Mouse (Mus musculus): ENCODE measurements at regions not wholly inside any gene's neighbourhood (a gene's known extent, or its start where the extent isn't known, plus 50 kb on each side); places are given as distances from the start of the nearest gene placed in this dataset.
A peak's percentile ranks its signal among the peaks of the same experiment; 100 is the strongest.

DNA sequence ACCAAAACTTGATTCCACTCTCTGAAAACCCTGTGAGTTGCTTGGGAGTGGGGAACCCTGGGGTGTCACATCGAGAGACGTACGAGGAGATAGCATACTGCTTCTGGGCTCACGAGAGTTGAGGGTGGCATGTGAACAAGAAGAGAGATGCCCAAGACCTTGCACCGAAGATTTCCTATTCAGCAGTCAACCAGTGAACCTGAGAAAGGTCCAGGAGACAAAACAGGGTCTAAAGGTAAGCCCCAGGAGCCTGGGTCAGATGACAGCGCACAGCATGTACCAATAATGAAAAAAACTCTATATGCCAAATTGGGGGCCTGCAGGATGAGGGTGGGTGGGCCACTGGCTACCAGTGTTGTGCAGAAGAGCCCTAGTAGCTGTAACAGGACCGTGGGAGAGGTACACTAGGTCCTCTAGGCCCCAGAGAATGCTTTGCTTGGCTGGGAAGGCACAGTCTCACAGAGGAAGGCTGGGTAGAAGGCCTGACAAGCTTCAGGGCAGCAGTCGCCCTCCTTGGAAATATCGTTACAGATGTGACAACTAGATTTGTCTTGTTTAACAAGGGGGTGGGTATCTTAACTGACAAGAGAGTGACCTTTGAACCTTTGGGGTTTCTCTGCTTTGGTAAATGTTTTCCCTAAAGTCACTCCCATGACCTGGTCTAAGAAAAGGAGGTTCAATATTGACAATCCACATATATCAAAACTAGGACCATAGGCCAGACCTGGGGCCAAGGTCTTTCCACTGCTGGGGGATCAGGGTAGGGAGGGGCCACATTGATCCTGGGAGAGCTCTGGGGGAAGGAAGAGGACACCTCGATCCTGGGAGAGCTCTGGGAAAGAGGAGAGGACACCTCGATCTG lies 93.1 kb downstream of the Zfp706 start:
- DNase-seq: peak; percentile 56 to 63

DNA sequence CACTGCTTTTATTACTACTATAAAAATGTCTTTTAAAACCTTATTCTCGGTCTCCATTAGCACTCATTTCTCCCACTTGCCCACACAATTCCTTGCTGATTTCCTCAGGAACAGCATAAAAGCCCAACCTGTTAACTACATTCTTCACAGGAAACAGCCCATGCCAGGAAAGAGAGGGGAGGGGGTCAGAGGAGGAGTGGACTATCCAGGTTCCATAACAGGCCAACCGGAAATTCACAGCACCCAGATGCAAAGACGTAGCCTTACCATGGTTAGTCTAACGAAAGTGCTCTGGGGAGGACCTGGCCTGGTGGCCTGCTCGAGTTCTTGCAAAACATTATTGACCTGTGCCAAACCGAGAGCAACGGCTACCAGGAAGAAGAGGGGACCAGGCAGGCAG lies 94.3 kb downstream of the Zfp706 start:
- DNase-seq: no peak

DNA sequence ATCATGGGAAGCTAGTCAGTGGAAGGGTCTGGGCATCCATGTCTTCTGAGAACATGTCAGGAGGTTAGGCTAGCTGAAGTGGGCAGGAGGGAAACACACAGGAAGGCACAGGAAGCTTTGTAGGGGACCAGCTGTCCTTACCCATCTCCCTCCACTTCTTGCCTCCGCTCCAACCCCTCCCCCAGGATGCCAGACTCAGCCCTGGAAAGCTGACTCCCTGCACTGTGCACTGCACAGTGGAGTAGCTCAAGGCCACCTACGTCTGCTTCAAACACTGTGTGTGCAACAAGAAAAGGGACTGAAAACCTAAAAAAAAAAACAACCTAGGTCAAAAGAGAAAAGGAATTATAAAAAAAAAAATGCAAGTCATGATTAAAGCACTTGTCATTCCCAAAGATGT lies 97.3 kb downstream of the Zfp706 start:
- DNase-seq: no peak

DNA sequence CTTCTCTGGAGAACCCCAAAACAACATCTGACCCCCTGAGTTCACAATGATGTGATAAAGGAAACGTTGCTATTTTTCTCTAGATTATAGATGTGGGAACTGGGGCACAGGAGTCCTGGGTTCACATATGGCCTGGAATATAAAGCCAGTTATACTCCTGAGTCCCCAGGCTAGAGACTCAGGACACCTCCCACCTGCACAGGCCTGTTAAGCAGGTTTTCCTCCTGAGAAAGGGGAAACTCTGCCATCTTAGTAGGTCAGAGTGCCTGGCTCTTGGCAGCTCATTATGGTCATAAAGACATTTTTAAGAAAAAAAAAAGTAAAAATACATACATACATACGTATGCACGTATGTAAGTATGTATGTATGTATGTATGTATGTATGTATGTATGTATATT lies 98.1 kb downstream of the Zfp706 start:
- DNase-seq: no peak

DNA sequence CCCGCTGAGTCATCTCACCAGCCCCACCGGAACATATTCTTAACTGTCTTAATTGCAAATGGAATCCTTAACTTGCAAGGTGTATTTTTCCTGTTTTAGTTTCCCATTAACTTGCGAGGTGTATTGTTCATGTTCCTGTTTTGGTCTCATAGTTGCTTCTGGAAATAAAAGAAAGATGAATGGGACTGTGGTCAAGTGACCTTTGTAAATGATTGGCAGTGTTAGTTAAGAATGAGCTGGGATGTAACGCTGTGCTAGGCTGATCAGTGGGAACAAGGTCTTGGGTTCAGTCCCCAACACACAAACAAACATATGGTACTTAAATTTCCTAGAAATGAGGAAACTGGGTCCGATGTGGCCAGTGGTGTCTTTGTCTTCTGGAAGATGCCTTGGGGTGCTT lies 100.8 kb downstream of the Zfp706 start:
- DNase-seq: peak; percentile 40 to 79

DNA sequence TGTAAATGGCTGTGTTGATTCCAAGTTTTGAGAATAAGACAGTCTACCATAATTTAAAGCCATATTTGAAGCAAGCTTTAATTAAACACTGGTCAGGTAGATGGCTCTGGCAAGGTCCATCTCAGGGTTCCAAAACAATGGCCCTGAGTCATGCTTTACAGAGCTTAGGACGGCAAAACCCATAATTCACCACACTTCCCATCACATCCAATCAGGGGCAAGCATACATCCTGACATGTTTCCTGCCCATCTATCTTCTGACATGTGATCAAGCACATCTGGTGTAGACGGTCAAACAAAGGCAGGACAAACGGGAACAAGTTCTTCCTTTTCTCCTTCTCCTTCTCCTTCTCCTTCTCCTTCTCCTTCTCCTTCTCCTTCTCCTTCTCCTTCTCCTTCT lies 101.5 kb downstream of the Zfp706 start:
- no peak for DNase-seq

DNA sequence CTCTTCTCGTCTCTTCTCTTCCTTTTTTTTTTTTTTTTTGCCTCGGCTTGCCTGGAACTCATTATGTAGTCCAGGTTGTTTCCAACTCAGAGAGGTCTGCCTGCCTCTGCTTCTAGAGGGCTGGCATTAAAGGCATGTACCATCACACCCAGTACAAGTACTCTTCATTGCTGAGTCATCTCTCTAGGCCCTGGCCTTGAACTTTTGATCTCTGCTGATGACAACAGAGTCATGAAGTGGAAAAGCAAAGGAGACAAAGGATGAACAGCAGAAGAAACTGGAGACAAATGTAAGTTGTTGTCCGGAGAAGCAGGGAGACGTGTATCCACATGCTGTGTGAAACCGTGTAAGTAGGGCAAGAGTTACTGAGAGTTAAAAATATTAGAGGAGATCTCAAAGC lies 103.7 kb downstream of the Zfp706 start:
- peak in 1 of 2 experiments; percentile 15 for DNase-seq

DNA sequence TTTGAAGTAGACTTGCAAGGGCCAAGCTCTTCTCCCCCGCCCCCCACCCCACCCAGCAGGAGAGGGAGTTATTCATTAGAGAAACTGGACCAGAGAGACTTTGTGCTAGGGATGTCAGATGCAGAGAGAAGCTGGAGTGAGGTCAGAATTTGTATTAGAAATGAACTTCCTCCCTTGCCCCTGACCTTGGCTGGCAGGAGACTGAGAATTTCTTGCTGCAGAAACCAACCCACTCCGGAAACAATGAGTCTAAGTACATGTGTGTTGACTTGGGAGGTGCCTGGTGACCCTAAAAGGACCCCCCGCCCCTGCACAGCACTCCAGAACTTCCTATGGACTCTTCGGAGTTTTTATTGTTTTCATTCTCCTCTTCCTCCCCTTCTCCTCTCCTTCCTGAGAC lies 104.3 kb downstream of the Zfp706 start:
- DNase-seq: peak; percentile 67 to 77

DNA sequence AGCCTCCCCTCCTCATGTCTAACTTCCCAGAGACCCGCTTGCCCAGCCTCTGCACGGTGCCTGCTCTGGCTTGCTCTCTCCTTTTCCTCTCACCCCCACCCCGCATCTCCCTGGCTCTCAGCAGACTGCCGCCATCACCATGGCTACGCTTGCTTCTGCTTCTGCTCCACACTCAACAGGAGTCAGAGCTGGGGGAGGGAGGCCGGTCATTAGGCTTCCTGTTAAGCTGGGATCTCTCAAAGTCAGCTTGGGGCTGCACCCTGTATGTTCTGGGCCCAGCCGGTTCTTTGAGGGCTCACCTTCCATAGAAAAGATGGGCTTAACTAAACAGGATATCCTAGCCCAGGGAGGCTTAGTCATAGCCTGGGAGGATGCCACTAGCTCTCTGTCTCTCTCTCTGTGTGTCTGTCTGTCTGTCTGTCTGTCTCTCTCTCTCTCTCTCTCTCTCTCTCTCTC lies 105.7 kb downstream of the Zfp706 start:
- peak in 1 of 2 experiments; percentile 33 for DNase-seq

DNA sequence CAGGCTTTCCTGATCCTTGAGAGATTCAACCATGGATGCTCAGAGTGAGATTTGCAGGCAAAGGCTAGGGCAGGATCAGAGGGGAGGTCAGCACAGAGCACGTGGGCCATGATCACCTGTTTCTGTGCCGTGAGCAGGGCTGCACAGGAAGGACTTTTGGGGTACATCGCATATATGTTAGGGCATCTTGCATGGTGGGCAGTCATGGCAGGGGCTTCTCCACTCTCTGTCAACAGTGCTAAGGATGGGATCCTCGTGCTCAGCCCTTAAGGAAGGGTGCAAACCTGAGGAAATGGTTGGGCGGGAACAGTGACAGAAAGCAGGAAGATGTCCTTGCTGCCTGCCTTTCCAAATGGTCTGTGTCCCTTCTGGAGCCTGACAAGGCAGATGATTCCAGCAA lies 106.2 kb downstream of the Zfp706 start:
- no peak for DNase-seq

DNA sequence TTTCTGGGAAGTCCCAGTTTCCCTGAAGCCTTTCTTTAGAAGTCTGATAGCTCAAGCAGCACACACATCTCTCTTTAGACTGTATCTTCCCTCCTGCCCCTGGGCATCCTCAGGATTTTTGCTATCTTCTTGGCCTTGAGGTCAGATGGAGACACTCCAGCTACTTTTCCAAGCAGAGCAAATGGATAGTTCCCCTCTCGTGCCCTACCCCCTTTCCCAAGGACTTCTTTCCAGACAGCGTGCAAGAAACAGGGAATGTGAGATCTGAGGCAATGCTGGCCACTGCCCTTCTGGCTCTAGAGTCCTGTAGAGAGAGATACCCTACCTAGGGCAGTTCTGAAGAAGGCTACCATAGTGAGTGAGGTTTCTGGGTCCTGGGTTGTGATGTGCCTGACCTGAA lies 106.6 kb downstream of the Zfp706 start:
- no peak for DNase-seq

DNA sequence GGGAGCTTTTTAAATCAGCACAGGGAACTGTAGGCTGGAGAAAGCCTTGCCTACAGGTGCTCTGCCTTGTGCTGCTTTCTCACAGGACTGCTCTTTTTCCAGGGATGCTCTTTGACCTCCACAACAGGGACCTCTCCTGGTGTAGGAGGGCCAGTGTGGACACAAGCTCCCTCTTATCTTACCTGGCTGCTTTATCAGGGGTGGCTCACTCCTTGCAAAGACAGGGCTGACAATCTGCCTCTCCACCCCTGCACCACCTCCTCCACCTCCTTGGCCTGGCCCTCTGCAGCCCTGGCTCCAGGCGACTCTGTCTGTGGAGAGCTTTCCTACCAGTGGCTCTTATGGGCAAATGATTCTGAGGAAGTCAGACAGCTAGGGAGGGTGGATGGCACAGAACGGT lies 107.7 kb downstream of the Zfp706 start:
- no peak for DNase-seq

DNA sequence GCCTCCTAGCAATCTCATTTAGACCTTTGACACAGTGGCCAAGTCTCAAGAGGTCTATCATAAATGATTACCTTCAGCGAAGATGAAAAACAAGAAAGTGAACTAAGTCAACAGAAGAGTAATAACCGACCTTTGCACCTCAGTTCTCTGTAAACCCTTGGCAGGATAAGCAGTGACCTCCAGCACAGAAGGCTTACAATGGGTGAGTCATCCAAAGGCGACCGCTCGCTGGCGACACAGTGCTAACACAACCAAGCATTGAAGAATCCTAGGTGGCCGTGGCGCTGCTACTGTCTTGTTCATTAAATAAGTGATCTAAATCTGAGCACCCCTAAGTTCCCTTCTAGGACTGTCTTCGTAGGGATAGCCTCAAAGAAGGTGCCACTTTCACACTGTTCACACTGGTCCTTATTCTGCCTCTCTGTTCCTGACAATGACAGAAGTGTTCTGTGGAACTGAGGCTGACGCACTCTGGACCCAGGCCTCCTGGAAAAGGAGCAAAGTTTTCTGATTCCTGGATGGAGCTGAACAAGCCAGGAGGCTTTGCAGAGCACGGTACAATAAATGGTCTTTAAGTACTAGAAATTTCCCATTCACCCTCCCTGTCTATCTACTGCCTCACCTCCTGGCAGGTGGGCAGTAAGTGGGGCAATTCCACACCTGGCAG lies 108.6 kb downstream of the Zfp706 start:
- peak; percentile 73 to 87 for DNase-seq

DNA sequence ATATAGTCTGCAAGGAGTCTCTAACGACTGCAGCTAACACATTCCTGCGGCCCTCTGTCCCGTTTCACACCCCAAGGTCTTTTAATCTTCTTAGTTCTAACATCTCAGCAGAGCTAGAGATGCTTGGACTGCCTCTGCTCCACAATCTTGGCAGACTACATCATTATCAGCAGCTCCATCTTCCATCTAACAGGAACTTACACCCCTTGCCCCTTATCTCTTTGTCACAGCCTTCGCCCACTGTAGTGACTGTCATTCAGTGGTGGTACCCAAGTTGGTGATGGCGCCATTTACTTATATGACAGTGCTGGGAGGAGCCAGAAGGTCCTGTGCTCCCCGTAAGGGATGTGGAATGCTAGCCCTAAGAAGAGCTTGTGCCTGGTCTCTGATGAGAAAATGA lies 109.2 kb downstream of the Zfp706 start:
- no peak for DNase-seq

DNA sequence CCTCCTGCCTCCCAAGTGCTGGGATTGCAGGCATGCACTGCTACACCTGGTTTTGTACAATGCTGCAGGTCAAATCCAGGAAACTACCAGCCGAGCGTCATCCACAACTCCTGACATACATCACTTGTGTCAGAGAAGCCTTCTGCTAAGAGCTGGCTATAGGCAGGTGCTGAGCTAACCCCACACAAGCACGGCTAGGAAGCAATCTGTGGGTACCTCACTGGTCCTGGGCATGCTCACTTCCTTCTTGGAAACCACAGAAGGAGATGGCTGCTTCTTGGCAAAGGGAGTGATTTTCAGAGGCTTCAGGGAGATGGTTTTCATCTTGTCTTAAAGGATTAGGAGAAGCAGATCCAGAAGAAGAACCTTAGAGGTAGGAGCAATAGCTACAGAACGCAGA lies 111.3 kb downstream of the Zfp706 start:
- no peak for DNase-seq

DNA sequence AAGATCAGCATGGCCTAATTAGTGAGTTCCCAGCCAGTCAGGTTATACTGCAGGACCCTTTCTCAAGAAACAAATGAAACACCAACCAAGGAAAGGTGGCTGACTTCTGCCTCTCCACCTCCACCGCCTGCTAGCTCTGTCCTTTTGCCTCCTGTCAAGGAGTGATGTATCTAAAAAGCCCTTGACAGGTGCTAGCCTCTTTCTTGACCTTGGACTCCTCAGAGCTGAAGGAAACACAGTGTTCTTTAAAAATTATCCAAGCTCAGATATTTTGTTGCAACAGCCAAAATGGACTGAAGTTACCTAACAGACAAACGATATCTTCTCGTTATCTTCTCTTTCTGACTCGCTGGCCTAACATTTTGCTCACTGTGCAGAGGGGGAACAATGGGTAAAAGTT lies 112.5 kb downstream of the Zfp706 start:
- DNase-seq: no peak

DNA sequence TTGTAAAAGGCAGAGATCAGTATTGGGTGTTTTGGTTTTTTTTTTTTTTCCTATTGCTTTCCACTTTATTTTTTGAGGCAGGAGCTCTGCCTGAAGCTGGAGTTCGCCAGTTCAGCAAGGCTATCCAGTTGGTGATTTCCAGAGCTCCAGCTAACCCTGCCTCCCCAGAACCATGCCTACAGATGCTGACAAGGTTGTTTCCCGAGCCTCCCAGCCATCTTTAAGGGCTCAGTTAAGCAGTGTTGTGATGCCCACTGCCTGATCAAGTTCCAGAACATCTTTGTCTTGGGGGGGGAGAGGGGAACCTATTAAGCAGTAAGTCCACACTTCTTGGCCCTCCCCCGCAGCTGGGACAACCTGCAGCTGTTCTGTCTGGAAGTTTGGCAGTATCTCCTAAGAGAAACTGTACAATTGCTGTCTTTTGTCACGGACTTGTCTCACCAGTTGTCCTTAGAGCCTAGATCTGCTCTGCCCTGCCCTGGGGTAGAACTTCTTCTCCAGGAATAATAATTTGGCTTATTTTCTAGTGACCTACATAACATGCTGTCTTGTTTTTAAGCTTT lies 114.1 kb downstream of the Zfp706 start:
- peak; percentile 33 to 54 for DNase-seq

DNA sequence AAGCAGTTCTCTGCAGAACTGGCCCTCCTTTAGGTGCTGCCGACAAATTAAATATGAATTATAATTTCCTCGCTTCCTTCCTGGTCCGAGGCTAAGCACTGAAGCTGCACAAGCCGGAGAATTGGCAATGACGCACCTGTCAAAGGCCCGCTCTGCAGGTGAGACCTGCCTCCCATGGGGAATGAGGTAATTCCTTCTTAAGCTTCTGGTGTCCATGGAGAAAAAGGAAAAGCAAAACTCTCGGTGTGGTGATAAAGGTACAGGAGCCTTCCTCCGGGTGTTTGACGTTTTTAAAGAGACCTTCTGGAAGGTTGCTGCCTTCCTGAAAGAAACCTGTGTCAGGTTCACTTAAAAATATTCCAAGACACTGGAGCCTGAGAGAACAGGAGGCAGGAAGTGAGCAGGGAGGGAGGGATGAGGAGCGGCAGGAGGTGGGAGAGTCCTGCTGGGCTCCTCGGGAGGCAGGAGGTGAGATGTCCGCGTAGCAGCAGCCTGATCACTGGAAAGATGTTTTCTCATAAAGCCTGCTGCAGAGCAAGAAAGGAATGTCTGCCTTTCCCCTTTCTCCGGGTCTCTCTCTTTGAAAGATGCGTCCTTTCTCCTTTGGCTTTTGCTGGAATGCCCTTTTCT lies 114.9 kb downstream of the Zfp706 start:
- no peak for DNase-seq

DNA sequence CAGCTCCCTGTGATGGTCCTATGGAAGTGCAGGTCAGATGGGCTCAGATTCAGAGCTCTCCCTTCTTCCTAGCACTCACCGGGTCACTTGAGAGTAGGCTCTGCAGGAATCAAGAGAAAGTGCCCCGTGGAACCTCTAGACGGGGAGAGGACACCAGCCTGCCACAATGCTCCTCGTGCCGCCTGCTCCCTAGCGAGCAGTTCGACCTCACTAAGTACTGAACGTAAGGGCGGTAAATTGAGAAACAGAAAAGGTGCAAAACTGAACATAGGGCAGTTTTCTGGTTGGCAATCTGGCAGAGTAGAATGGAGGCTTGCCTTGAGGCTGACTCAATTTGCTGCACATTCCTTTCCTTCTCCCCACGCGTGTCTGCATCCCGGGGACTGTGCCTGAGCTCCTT lies 115.7 kb downstream of the Zfp706 start:
- no peak for DNase-seq

DNA sequence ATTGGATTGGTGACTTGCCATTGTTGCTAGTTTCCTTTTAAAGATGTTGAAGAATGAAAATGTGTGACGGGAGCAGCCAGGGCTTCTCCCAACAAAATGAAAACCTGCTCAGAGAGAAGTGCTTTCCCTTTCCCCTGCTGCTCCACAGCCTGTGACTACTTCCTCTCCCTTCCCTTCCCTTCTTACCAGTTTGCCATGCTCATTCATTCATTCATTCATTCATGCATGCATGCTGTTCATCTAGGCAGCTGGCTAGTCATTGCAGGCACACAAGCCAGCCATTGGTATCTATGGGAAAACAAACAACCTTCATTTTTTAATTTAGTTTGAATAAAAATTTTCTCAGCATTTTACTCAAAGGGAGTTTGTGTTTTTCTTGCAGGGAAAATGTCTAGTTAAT lies 116.3 kb downstream of the Zfp706 start:
- no peak for DNase-seq

DNA sequence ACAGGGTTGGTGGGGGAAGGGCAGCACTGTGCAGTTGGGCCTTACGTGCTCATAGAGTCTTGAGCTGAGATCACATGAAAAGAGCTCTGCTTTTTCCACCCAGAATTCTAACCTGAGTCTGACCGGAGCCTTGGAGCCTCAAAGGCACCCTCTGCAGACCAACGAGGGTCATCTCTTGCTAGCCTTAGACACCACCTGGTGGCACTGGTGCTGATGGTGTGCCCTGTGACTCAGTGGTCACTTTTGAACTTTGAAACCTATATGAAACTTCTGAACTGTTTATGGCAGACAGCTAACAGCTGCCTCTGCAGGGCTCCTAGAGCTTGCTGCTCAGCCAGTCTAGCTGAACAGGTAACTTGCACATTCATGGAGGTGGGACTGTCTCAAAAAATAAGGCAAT lies 118.5 kb downstream of the Zfp706 start:
- no peak for DNase-seq

DNA sequence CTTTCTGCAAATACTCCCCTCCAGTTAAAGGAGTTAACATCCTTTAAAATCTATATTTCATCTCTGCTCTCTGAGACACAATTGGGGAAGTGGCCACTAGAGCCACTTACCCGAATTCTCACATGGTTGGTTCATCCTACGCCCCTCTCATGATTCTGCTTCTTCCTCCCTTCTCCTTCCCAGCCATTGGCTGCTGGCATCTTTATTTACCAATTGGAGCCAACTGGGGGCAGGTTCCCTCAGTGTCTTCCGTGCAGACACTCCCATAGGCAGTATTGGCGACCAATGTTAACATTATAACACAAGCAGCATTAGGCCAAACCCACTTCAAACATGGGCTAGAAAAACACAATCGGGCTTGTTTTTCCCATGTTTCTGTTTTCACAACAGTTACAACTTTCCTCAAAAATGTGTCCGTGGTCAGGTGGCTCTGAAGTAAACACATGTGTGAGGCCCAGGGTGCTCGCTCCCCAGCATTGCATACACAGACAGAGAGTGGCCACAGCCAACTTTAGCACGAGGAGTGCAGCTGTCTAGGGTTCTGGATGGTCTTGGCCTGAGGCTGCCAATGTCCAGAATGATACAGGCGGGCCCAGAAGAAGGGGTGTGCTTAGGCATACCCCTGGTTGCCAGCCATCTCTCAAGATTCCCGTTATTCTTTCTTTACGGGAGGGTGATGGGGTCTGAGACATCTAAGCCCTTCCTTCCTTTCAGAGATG lies 119.1 kb downstream of the Zfp706 start:
- DNase-seq: no peak
